Mouse (Mus musculus) hindbrain, embryonic 13.5 days (tissue): ENCODE results near the gene Aggf1. TPM values are rescaled to one million over a fixed set of nuclear protein-coding genes. Genes with fewer than 3 reads are reported as not detected.
"Not testable (repeated sequence)": the region's sequence is repeated elsewhere in the genome, so short reads cannot be mapped to it uniquely, and the experiment has no call there.

Experiments
- ATAC-seq: fragments of 200-750 bp; cut with Nextera tagmentation; 2 replicates; pipeline ENCODE4 v1.8.0; 2017; ENCODE audit warnings: moderate TSS enrichment; ENCODE audit not compliant: low FRiP score
- H3K27ac ChIP-seq: fragments of 300-500 bp; sonication (generic); 2 replicates; pipeline ENCODE4 v1.5.1; 2015; ENCODE audit warnings: inconsistent platforms, mild to moderate bottlenecking, moderate library complexity
- H3K27me3 ChIP-seq: fragments of 300-500 bp; sonication (generic); 2 replicates; pipeline ENCODE4 v1.6.1; 2015; ENCODE audit warnings: mild to moderate bottlenecking, inconsistent platforms
- H3K36me3 ChIP-seq: fragments of 300-500 bp; sonication (generic); 2 replicates; pipeline ENCODE4 v1.6.1; 2015; ENCODE audit warnings: mild to moderate bottlenecking, inconsistent platforms
- H3K4me1 ChIP-seq: fragments of 300-500 bp; sonication (generic); replicated peaks from 2 replicates; pipeline ENCODE4 v1.6.1; 2015; ENCODE audit warnings: inconsistent platforms
- H3K4me2 ChIP-seq: fragments of 300-500 bp; sonication (generic); 2 replicates; pipeline ENCODE4 v1.6.1; 2015; ENCODE audit warnings: inconsistent platforms, mild to moderate bottlenecking, moderate library complexity
- H3K4me3 ChIP-seq: fragments of 300-500 bp; sonication (generic); 2 replicates; pipeline ENCODE4 v1.5.1; 2015; ENCODE audit warnings: mild to moderate bottlenecking, inconsistent platforms
- H3K9ac ChIP-seq: fragments of 300-500 bp; sonication (generic); 2 replicates; pipeline ENCODE4 v1.6.1; 2015; ENCODE audit warnings: mild to moderate bottlenecking, inconsistent platforms
- H3K9me3 ChIP-seq: fragments of 300-500 bp; sonication (generic); 2 replicates; pipeline ENCODE4 v1.6.1; 2016; ENCODE audit warnings: inconsistent platforms
- whole genome bisulfite sequencing: fragments of 180-500 bp; shearing (Covaris S2); methylation state at CpG from one replicate; pipeline ENCODE4 v1.1.7; 2015; 5-methylcytosine and 5-hydroxymethylcytosine counted together
- polyA plus RNA-seq: library from polyadenylated mRNA; unstranded; fragments of >200 nt; fragmentation: Nextera tagmentation; extraction: Ambion mirVana; gene quantifications from 2 replicates; pipeline ENCODE4 v1.2.1, GENCODE M21; 2015

The Aggf1 gene
- 39.8 and 41.6 TPM in 2 replicates for polyA plus RNA-seq

DNA sequence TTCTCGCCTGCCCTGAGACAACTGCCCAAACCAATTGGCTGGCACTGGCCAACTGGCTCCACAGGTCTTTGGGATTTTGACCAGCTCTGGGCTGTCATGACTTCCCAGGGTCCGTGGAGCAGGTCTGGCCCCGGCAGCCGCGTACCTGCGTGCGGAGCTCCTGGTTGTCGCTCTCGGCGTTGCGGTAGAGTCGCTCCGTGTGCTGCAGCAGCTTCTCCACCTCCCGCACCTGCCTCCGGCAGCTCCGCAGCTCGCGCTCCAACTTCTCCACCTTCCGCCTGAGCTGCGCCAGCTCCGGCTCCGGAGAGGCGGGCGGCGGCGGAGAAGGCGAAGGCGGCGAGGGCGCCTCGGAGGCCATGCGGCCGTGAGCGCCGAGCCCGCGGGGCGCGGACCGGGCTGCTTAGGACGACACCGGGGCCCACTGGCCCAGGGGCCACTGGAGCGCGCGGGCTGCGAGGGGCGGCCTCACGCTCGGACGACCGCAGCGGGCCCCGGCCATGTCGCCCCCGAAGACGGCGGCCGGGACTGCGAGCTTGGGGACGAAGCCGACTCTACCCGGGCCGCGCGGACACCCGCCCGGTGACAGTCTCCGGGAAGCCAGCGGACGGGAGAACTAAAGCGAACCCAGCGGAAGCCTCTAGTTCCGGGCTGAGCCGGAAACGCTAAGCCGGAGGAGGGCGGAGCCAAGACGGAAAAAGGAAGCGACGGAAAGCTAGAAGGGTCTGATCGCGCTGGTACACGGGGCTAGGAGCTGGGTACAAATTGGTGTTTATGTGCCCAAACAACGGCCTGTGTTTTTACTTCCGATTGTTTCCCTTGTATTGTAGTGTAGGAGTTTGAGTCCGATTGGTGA lies at the start of gene Aggf1:
Gene Aggf1, minus strand, starts transcription at position 652 of the 853 bp plus-strand sequence.
- under 1% methylated on average over 86 of the region's 86 CpGs for WGBS
- peak; percentile 98 for ATAC-seq

DNA sequence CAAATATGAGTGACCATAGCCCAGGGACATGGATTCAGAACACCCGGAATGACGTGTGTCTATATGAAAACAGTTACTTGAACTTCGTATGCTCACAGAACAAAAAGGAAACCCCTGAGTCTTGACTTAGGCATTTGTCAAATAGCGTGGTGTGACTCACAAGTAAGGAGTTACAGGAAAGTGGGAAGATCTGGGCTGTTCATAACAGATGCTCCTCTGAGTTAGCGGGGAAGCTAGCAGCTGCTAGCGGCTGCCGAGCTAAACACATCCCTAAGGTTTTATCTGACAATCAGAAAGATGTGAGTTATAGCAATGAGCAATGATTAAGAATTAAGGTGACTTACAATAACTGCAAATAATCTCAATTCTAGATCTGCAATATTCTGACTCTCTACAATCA lies 49.8 kb upstream of the Aggf1 start:
- no peak overlapping the region for H3K4me3 ChIP-seq
- H3K4me1 ChIP-seq, result peaks cover 13% of the 10 kb centered on the region
- 86% methylated on average over 7 of the region's 7 CpGs for WGBS
- no peaks in the 10 kb centered on the region for H3K27me3 ChIP-seq
- no peaks in the 10 kb centered on the region for H3K9me3 ChIP-seq
- H3K36me3 ChIP-seq, result no peaks in the 10 kb centered on the region
- no peak overlapping the region for H3K9ac ChIP-seq
- no peak overlapping the region for H3K4me2 ChIP-seq
- no peak overlapping the region for H3K27ac ChIP-seq
- no peak for ATAC-seq

More for the DNA sequence above, at the start of gene Aggf1:
- Histone ChIP-seq H3K36me3 (peaks cover 16% of the 10 kb centered on the region), H3K4me1 (peaks cover 18% of the 10 kb centered on the region), H3K27me3 (0 out of 2 replicates have a peak, but pooled peaks cover 5% of the 10 kb centered on the region), H3K4me3 (peak within 1 kb of the TSS; percentile 98), H3K9me3 (no peaks in the 10 kb centered on the region), H3K9ac (peak within 1 kb of the TSS; percentile 95), H3K27ac (peak within 1 kb of the TSS; percentile 84), H3K4me2 (peak within 1 kb of the TSS; percentile 92)

DNA sequence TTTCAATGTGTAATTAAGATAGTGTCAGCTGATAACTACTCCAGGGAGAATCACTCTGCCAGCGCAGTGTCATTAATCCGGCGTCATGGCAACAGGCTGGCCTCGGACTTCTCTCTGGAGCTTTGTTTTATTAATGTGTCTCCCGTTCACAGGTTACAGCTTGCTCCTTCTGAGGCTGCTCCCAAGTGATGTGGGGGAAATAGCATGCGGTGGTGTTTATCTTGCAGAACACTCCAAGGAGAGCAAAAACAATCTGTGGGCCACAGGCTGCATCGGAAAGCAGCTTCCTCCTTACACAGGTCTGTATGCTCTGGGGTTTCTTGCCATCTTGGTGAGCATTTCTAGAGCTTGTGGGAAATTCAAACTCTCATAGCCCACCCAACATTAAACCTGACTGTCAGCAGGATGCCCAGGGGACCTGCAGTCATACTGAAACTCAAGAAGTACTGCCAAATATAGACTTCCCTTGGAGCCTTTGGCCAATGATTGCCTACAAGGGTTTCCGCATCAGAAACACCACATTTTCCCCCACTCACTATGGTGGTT lies 44.1 kb upstream of the Aggf1 start:
- Histone ChIP-seq H3K9ac (no peak overlapping the region), H3K27me3 (no peaks in the 10 kb centered on the region), H3K4me2 (peak overlapping the region; percentile 24), H3K4me3 (no peak overlapping the region), H3K9me3 (no peaks in the 10 kb centered on the region), H3K36me3 (no peaks in the 10 kb centered on the region), H3K4me1 (peaks cover 20% of the 10 kb centered on the region), H3K27ac (peak overlapping the region; percentile 83)
- peak; percentile 91 for ATAC-seq
- 25% methylated on average over 8 of the region's 8 CpGs for WGBS

DNA sequence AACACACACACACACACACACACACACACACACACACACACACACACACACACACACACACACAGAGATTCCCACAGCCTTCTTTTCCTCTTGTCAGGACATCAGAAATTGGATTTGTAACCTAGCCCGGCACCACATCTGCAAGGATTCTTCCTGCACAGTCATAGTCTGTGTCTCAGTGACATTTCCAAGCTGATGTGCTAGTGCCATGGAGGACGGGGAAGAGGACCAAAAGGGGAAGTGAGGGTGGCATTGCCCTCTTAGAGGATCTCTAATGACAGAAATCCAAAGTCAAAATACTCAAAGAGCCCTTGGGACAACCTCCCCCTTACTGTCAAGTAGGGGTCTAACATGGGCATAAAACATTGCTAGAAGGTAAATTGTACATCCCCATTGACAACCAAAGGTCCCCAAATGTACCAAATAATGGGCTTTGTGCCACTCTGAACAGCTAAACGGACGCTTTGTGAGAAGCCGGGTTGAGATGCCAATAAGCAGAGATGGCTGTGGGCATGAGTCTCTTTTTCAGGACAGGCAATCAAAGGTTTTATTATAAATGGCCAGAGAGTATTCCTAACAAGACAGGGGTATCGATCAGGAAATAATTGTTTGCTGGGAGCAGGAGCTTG lies 43.5 kb upstream of the Aggf1 start:
- Histone ChIP-seq H3K4me1 (peaks cover 20% of the 10 kb centered on the region), H3K27ac (peak overlapping the region; percentile 83), H3K9ac (no peak overlapping the region), H3K4me2 (peak overlapping the region; percentile 24), H3K4me3 (no peak overlapping the region), H3K36me3 (no peaks in the 10 kb centered on the region), H3K27me3 (no peaks in the 10 kb centered on the region), H3K9me3 (no peaks in the 10 kb centered on the region)
- peak; percentile 47 for ATAC-seq
- 40% methylated on average over 6 of the region's 6 CpGs for WGBS

DNA sequence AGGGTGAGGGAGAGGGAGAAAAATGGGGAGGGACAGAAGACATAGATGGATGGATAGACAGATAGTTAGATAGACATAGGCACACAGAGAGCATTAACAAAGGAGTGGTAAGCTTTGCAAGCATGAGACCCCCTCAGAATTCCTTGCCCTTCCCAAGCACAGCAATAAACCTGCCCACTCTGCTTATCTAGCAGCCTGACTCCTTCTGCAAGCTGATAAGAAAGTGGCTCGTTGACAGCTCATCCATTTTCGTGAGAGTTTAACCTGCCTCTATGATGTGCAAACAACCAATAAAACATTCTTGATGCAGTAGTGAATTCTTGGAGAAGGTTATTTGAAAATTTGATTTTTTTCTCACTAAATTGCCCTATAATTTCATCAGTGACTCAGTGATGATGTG lies 37.1 kb upstream of the Aggf1 start:
- Histone ChIP-seq H3K4me2 (no peak overlapping the region), H3K9me3 (no peaks in the 10 kb centered on the region), H3K27me3 (peaks cover 3% of the 10 kb centered on the region; the same call in 1 of the 2 replicates), H3K9ac (no peak overlapping the region), H3K4me3 (no peak overlapping the region), H3K27ac (no peak overlapping the region), H3K36me3 (no peaks in the 10 kb centered on the region), H3K4me1 (no peaks in the 10 kb centered on the region)
- no peak for ATAC-seq
- WGBS, result 62% methylated on average over 2 of the region's 2 CpGs

DNA sequence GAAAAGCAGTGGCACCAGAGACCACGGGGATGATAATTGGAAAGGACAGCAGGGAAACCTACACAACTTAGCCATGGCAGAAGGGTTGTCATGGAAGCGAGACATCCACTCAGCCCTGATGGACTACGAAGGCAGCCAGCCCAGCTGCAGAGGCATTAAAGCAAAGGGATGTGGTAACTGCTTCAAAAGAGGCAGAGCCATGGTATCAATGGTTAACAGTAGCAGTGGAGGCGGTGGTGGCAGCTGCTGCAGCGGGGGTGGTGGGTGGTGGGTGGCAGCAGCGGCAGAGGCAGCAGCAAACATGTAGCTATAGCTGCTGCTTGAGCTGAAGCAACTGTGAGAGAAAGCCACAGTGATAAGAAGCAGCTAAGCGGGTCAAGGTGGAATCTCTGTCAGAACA lies 18.1 kb upstream of the Aggf1 start:
- WGBS, result 84% methylated on average over 7 of the region's 7 CpGs
- H3K27me3 ChIP-seq, result no peaks in the 10 kb centered on the region
- no peak overlapping the region for H3K27ac ChIP-seq
- no peak overlapping the region for H3K4me3 ChIP-seq
- H3K36me3 ChIP-seq, result no peaks in the 10 kb centered on the region
- ATAC-seq, result no peak
- H3K4me2 ChIP-seq, result no peak overlapping the region
- H3K4me1 ChIP-seq, result no peaks in the 10 kb centered on the region; the same call in 1 of the 2 replicates
- H3K9ac ChIP-seq, result no peak overlapping the region
- H3K9me3 ChIP-seq, result peaks cover 11% of the 10 kb centered on the region

DNA sequence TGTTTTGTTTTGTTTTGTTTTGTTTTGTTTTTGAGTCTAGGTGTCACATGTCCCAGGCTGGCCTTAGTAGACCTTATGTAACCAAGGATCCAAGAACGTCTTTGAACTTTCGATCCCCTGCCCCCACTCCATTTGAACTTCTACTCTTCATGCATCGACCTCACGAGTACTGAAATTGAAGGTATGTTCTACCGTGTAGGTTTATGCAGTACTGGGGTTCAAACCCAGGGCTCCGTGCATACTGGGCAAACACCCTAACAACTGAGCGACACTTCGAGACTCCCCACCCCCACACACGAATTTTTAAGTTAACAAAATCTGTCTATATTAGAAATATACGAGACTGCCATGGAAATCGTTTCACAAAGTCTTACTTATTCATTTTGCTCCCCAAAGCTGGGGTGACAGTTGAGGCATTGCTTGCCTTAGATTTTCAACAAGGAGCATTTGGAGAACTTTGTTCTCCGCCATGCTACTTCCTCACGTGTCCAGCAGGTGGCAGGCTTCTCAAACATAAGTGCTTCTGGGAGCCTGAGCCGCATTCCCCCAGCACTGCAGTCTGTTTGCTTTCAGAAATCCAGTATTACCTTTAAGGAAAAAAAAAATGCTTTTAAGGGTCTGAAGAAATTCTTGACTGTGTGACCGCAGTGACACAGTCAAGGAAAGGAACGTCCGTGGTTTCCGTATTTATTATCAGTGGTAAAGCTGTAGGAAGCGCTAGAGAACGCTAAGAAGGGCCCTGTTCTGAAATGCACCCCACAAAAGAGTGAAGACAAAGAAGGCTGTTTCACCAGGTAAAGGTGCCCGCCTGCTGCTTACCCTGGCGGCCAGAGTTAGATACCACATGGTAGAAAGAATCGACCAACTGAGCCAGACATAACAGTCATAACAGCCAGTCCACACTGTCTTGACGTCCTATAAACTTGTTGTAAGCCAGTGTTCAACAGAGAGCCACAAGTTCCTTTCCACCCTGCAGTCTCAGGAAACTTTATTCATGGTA lies 15.0 kb upstream of the Aggf1 start:
- Histone ChIP-seq H3K4me2 (no peak overlapping the region), H3K27ac (no peak overlapping the region), H3K9me3 (no peaks in the 10 kb centered on the region), H3K9ac (peak overlapping the region; percentile 9; the same call in 1 of the 2 replicates), H3K4me1 (no peaks in the 10 kb centered on the region; the same call in 1 of the 2 replicates), H3K27me3 (no peaks in the 10 kb centered on the region), H3K4me3 (no peak overlapping the region), H3K36me3 (no peaks in the 10 kb centered on the region)
- peak; percentile 76 for ATAC-seq
- 35% methylated on average over 24 of the region's 24 CpGs for WGBS

DNA sequence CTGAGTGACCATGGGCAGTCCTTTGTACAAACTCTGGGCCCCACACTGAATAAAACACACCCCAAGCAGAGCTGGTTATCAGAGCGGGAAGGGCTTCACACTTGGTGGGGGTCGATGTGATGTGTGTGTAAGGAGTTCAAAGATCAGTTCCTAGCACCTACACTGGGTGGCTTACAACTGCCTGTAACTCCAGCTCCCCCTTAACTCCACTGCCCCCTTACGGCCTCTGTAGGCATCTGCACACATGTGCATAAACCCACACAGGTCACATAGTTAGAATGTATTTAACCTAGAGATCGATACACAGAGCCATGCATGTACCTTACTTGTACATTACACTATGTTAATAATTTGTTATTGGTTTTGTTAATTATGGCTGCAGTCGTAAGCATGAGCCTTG lies 13.1 kb upstream of the Aggf1 start:
- no peaks in the 10 kb centered on the region for H3K36me3 ChIP-seq
- ATAC-seq, result no peak
- H3K4me3 ChIP-seq, result no peak overlapping the region
- no peak overlapping the region for H3K9ac ChIP-seq
- H3K9me3 ChIP-seq, result no peaks in the 10 kb centered on the region
- no peak overlapping the region for H3K27ac ChIP-seq
- no peaks in the 10 kb centered on the region for H3K27me3 ChIP-seq
- no peak overlapping the region for H3K4me2 ChIP-seq
- 88% methylated on average over 5 of the region's 5 CpGs for WGBS
- H3K4me1 ChIP-seq, result no peaks in the 10 kb centered on the region; the same call in 1 of the 2 replicates

DNA sequence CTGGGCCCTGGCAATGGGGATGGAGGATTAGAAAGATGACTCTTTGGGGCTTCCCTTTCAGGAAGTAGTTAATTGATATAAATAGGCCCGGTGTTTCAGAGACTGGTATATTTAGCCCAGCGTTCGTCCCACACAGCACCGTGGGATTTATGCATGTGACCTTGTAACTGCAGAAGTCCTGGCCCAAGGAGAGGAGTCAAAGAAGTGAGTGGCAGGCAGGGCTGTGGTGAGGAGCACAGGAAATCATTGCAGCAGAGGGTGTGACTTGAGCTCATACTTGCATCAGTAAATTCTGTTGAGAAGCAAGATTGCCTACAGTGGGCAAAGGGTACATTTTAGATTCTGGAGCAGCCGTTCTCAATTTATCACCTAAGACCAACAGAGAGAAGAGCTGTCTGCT lies 7.3 kb upstream of the Aggf1 start:
- H3K36me3 ChIP-seq, result no peaks in the 10 kb centered on the region
- no peak overlapping the region for H3K4me2 ChIP-seq
- H3K9me3 ChIP-seq, result no peaks in the 10 kb centered on the region
- no peak for ATAC-seq
- WGBS, result 85% methylated on average over 5 of the region's 5 CpGs
- H3K9ac ChIP-seq, result no peak overlapping the region
- H3K27ac ChIP-seq, result no peak overlapping the region
- 0 out of 2 replicates have a peak, but pooled peaks cover 11% of the 10 kb centered on the region for H3K27me3 ChIP-seq
- H3K4me1 ChIP-seq, result no peaks in the 10 kb centered on the region
- no peak overlapping the region for H3K4me3 ChIP-seq

DNA sequence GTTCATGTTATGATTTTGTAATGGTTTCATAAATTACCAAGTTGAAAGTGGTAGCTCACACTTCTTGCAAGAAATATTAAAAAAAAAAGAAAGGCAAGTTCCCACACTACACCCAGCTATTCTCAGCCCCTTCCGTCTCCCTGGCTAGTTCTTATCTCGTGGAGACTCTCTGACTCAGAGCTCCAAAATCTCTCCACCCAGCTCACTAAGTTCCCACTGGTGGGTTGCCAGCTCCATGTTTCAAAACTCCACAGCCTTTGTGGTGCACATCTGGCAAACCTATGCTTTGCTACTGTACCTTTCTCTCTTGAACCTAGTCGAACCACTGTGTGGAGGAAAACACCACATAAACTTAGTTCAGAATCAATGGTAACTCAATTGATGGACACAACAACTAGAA lies 3.5 kb upstream of the Aggf1 start:
- ATAC-seq, result no peak
- H3K4me2 ChIP-seq, result no peak overlapping the region
- WGBS, result 91% methylated on average over 3 of the region's 3 CpGs
- no peaks in the 10 kb centered on the region for H3K9me3 ChIP-seq
- H3K9ac ChIP-seq, result no peak overlapping the region
- no peaks in the 10 kb centered on the region for H3K36me3 ChIP-seq
- no peak overlapping the region for H3K27ac ChIP-seq
- peaks cover 8% of the 10 kb centered on the region for H3K4me1 ChIP-seq
- H3K27me3 ChIP-seq, result 0 out of 2 replicates have a peak, but pooled peaks cover 11% of the 10 kb centered on the region
- H3K4me3 ChIP-seq, result no peak overlapping the region

DNA sequence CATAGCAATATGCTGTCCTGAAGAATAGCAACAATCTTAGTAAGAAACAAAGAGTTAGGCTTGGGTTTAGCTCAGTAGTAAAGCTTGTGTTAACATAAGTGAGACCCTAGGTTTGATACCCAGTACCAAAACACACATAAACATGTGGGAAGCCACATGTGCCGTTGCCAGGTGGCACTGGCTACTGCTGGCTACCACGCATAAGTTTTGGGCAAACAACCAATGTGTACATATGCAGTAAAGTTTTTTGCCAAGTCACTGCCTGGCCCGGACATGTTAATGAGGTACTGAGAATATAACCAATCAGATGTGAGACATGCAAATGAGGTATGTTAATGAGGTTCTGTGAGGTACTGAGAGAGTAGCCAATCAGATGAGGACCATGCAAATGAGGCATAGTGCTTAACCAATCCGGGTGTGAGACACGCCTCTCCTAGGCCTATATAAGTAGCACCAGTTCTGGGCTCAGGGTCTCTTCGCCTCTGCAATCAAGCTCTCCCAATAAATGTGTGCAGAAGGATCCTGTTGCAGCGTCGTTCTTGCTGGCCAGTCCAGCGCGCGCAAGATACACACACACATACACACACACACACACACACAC lies 1.6 kb upstream of the Aggf1 start:
- WGBS, result 97% methylated on average over 11 of the region's 11 CpGs

More for the DNA sequence above, 1.6 kb upstream of the Aggf1 start:
- not testable (repeated sequence) for H3K36me3 ChIP-seq, H3K27me3 ChIP-seq, H3K27ac ChIP-seq, H3K9me3 ChIP-seq, H3K9ac ChIP-seq, H3K4me2 ChIP-seq, H3K4me3 ChIP-seq, ATAC-seq
- H3K4me1 ChIP-seq, result peaks cover 18% of the 10 kb centered on the region
